Mouse (Mus musculus): Measurements from ENCODE around the gene Hist2h3b.

DNA sequence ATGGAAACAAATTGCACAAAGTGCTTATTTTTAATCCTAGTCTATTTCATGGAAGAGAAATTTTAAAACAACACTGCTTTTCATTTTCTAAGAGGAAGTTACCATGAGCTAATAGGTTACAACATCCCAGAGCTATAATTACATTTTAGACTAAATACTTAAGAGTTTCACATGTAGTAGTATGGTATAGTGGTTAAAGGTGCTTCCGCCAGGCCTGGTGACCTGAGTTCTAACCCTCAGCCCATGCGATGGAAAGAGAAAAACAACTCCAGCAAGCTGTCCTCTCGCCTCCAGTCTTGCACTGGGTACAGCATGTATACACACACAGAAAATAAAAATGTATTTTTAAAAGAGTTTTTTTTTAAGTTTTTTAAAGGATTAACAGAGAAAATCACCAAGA, 16.7 kb upstream of the Hist2h3b start:
- no peak for TF ChIP-seq CTCF (IDR thresholded peaks at IDR 0.05; ENCODE audit: extremely low read depth, insufficient read depth, low read length)
- no peak for TF ChIP-seq POLR2A (IDR thresholded peaks at IDR 0.05; ENCODE audit: extremely low read depth, insufficient read depth, low read length)

Measured in cortical plate, adult 2 months (tissue).